Mouse (Mus musculus) layer of hippocampus, adult 8-10 months (tissue): ENCODE measurements around the gene Arhgap24. TPM values are rescaled to one million over a fixed set of nuclear protein-coding genes. Genes with fewer than 3 reads are reported as not detected.
A peak's percentile ranks its signal among the peaks of the same experiment; 100 is the strongest.

ENCODE experiments used
- DNase-seq, 2 experiments: peaks; one replicate each; pipeline ENCODE4 v3.0.0; 2022; ENCODE audit warnings: low spot score in 2 of 2
- total RNA-seq, 4 experiments: library from RNA; stranded (reverse); gene quantifications; 2 replicates each; pipeline ENCODE4 v1.2.4; 2022

The Arhgap24 gene
- total RNA-seq, 4 experiments from 2014 or later = 4.8 to 10.6 (median 7.1) TPM

DNA sequence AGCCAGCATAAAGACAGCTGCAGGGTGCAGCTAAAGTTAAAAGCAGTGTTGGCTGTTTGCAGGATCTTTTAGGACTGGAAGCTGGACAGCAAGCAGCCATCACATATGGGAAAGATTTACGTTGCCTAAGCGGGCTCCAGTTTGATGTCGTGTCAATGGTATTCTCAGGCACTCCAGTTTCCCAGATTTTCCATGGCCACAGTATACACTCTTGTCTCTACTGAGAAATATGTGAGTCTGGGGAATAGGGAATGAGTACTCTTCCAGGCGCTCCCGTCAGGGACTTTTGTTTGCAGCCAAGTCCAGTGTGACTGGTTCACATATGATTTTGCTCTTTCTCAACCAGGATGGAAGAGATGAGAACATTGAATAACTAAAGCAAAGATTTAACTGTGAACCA lies 254.9 kb downstream of the Arhgap24 start:
- DNase-seq = no peak

DNA sequence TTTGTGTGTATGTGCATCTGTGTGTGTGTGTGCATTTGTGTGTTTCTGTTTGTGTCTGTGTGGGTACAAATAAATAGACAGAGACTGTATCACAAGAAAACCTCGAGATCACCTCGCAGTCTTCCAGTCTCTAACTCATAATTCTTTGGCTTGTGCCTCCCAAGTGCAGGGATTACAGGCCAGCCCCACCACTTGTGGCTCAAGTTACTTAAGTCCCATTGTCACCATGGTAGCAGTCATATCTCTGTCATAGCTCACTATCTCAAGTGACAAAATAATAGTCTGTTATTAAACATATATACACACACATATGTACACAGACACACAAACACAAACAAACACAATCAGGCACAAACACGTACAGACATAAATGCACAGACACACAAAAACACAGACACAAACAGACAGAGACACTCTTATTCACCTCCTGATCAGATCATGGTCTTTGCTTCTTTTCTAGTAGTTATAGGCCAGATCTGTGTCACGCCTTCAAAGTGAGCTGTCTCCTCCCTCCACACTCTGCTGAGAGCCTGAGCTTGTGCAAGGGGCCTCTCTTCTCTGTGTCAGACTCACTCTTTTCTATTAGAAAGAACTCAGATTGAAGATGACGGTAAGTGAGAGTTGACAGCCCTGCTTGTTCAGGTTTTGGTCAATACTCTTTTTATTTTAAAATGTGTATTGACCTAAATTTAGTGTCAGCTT lies 261.5 kb downstream of the Arhgap24 start:
- DNase-seq = no peak

DNA sequence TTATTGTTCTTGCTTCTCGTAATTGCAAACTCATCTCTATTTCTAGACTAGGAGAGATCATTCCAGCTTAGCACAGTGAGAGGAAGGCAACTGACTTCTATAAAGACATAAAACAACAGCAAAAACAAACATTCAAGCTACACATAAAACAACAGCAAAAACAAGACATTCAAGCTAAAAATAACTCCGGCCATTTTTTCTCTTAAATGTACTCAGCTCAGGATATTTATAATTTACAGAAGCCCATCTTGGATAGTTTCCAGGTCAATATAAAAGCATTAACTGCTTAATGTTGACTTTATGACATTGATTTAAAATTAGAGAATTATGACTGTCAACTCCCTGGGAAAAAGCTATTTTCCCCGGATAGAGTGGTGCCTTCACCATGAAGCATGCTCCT lies 262.2 kb downstream of the Arhgap24 start:
- DNase-seq = no peak

DNA sequence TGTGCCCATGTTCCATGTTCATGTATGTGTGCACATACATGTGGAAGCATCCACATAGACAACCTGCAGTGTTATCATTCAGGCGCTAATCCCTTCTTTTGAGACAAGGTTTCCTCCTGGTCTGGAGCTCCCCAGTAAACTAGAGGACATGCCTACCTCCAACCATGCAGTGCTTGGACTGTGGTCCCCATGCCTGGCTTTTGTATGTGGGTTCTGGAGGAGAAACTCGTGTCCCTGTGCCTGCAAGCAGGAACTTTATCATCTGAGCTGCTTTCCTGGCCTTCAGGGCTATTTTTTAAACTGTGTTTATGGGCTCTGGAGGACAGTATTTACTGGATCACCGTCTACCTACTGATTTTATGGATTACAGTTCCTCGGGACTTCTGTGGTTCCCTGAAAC lies 262.9 kb downstream of the Arhgap24 start:
- no peak for DNase-seq

DNA sequence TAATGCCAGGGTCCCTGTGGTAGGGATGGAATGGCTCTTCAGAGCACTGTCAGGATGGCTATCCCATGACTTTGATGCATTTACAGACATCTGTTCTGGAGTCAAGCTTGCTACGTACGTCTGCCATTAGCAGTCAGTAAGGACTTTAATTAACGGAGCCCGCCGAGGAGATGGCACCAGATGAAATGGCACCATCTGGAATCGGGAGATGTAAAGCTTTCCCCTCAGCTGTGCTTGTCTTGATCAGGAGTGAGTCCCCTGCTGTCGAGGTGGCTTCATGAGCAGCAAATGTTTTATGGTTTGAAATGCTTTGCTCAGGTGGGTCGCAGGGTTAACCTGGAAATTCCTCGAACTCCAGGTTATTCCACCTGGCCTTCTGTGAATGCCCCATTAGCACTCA lies 267.0 kb downstream of the Arhgap24 start:
- DNase-seq = no peak

DNA sequence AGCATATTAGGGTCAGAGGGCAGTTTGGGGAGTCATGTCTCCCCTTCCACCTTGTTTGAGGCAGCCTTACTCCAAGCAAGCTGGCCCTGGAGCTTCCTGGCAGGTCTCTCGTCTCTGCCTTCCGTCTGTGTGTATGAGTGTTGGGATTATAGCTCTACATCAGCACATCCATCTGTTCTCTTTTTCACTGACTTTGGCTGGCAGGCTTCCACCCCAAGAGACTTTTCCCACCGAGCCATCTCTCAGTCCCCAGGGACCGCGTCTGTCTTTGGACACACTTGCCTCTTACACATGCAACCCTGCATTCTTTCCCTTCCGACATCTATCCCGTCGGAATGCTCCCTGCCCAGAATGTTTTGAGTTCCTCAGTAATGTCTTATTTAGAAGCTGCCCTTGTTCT lies 267.8 kb downstream of the Arhgap24 start:
- peak; percentile 13 to 26 for DNase-seq

DNA sequence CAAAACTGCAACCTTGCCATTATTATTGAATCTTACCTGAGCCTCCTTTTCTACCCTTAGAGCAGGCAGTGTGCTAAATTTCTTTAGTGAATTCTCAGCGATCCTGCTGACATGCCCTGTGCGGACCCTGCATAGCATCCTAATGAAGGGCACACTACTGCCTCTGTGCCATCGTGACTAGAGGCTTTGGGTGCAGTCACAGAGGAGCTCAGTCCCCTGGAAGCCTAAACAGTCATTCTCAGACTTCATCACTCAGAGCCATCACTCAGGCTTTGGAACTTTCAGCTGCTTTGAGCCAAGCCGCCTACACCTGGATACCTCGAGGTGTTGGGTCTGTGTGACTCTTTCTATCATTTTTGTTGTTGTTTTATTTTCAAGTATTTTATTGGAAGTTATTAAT lies 269.5 kb downstream of the Arhgap24 start:
- DNase-seq = no peak

DNA sequence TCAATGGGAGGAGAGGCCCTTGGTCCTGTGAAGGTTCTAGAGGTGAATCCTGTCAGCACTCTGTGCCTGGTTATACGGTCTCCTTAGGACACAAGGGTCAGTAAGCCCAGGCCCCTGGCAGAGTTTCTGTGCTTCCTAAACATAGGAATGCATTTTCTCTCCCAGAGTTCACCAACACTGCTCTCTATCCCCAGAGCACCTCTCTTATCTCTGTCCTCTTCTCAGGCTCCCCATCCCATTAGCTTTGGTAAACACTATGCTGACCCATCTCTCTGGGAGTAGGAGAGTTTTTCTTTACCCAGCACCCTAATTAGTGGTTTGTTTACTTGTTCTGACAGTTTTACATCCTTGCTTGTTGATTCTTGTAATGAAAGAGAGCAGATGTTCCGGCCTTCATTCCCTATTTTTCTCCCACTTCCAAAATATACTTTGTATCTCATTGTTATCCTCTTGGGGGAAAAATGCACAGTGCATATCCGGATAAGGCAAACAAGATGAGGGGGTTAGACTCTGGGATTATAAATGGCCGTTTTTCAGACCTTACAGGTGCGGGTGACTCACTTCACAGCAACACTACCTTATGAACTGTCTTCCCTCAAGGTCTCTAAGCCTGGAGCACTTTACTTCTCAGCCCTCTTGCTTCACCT lies 270.6 kb downstream of the Arhgap24 start:
- no peak for DNase-seq

DNA sequence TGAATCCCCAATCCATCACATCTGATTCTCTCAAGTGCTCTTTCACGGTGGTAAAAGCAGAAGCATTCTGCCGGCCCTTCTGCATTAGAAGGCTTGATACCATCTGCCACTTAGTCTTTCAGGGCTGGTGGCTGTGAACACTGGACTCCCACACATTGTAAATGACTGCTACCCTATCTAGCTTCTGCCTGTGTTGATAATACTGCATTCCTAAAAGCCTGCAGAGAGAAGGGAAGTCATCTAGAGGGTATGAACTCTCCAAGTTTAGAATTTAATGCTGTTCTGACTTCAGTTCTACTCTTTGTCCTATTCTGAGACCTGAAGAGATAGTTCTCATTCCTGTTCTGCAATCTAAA lies 271.1 kb downstream of the Arhgap24 start:
- DNase-seq = peak; percentile 28 to 37

DNA sequence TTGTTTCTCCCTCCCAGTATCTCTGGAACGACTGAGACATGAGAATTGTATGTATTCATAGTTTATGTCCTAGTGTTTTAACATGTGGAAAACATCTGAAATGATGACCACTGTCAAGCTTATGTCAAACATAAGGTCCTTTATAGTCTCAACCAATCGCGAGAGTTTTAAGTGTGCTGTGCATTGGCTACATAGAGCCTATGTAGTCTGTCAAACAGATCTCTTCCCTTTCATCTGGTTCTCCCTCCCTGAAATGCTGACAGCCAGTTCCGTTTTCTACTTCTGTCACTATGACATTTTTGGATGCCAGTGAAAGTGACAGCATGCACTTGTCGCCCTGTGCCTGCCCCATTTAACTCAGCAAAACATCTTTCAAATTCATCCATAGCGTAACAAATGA lies 275.8 kb downstream of the Arhgap24 start:
- no peak for DNase-seq

DNA sequence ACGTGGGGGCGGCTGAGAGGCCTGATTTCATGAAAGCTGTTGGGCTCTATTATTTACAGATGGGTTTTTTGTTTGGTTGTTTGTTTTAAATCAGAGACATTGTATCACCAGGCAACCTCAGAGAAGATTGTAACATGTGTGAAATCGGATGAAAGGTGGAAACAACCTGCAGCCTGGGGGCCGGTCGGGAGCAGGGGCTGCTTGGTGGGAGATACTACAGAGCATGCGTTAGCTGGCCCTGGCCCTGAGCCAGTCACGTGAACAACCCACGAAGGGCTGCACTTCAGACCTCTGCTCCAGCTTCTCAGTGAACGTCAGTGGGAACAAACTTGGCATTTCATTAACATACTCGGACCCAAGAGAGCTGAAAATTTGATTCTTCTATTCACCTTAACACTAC lies 284.5 kb downstream of the Arhgap24 start:
- no peak for DNase-seq

DNA sequence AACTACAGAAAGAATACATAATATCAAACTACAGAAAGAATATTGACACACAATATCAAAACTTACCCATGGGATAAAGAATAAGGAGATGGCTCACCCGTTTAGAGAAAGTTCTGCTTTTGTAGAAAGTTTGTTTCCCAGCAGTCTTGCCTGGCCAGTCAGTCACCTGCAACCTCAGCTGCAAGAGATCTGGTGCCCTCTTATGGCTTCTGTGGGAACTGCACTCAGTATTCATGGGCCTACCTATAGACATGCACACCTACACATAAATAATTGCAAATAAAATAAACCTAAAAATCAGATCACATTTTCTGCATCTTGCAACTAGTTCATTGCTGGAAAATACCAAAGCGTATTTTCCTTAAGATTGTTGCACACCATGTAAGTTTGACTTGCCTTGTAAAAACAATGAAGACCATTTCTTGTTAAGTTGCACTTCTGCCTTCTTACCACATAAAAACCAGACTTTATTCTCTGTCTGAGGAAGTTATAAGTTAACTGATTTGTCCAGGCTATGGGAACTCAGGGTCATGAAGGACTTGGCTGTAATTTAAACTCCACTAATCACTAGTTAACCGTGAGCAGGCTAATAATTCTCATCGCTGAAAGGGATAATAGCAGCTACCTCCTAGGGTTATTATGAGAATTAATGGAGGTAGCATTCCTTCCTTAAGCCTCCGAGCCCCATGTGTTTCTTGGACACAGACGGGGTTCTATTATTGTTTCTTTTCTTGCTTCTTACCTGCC lies 285.3 kb downstream of the Arhgap24 start:
- no peak for DNase-seq

DNA sequence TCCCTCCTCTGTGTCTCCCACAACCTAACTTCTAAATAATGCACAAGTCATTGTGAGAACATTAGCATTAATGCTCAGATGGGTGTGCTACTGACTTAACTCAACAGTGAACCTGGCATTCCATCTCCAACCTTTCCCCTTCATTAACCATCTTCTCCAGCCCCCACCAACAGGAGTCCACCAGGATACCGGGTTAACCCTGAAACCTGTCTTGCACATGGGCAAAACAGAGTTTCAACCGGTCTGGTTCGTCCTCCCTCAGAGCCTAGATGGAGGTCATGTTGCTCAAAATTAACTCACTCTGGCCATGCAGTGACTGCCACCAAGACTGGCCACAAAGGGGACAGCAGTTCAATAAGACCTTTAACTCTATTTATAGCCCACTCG lies 285.9 kb downstream of the Arhgap24 start:
- DNase-seq = no peak

DNA sequence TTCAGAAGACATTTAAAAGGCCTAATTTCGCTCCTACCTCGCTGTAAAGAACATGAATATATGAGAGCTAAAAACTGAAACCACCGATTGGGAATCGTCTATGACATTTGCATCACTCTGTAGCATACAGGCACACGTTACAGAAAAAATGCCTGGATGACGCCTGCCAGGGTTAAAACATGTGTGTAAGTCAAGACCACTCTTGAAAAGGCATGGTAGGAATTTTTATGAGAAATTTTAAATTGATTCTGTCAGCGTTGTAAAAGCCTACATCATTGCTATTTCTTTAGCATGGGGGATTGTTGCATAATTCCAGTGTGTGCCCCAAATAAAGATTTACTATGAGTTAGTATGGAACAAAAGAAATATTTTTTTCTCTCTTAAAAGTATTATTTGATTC lies 286.6 kb downstream of the Arhgap24 start:
- no peak for DNase-seq

DNA sequence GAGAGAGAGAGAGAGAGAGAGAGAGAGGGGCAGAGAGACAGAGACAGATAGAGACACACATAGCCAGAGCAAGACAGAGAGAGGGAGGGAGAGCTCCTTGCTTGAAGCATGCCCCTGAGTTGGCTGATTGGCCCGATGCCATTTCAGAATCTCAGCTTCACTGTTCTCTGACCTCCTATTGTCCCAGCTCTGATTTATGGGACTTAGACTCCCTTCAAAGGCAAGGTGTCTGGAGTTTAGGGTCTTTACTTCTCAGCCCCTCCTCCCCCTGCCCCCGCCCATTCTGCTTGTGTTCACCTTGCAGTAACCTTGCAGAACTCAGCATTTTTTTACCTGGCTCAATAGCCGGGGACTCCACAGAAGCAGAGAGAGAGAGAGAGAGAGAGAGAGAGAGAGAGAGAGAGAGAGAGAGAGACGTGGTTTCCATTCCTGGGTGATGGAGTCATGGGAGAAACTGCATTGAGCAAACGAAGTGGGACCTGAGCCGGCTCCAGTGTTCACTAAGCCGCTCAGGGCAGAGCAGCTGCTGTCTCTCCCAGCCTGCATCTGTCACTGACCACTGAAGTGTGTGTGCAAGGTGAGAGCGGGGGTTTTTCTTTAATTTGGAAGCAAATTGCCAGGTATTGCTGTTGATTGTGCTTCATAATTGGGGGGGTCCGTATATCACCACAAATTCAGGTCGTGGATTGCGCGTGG lies 287.3 kb downstream of the Arhgap24 start:
- no peak for DNase-seq

DNA sequence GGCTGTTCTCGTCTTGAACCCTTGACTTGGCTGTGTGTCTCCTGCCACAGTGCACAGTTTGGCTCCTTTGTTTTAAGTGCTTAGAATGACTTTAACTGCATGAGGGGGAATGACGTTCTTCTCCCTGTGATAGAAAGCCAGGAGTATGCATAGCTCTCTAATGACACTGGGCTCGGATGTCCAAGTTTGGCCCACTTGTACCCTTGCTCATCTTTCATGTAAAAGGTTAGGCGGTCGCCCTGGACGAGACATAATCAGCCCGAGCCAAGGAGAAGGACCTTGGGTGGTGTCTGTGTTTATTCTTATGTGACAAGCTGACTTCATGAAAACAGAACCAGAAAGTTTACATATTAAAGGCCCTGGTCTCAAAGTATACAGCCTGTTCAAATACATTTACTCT lies 289.4 kb downstream of the Arhgap24 start:
- DNase-seq = no peak

DNA sequence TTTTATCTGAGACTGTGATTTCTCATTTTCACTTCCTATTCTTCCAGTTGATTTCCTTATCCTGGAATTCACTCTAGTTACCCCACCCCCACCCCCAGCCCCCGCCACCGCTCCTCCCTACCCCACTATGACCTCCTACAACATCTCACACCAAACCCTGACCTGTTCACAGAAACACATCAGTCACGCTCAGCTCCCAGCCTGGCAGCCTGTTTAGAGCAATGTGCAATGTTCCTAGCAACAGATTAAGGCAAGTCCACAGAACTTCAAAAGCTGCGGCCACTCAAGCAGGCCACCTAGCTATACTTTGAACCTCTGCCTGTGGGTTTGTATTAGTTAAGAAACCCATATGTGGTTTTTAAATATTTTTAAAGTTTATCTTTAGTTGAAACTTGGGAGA lies 293.3 kb downstream of the Arhgap24 start:
- DNase-seq = no peak

DNA sequence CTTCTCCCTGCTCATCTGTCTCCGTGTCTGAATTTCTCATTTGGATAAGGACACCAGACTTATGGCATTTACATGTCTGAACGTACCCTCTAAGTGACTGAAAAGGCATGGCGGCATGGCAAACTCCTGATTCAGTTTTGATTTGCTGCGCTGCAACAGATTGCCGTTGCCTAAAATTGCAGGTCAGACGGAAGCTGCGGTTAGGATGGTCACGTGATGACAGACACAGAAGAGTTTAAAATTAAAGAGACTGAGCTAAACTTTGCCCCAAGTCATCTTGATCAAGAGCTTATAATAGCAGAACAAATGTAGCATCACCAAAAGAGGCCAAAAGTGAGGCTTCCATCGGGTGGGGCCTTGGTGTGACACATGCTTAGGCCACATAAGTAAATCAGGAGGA lies 296.1 kb downstream of the Arhgap24 start:
- no peak for DNase-seq

DNA sequence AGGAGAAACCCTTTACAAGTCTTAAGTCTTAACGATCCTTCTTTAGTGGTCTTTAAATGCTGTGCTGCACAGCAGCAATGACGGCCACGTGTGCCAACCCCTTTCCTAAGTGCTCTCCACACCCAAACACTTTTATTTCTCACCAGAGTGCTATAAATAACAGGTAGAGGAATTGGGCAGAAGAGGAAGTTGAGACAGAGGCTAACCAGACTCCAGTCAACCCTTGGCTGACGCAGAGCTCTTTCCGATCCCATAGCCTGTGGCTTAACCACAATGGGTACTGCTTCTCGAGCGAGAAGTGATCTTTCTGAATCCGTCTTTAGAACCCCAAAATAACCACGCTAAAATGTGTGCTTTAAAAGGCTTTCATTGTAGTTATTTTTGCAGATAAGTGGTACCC lies 296.7 kb downstream of the Arhgap24 start:
- DNase-seq = no peak

DNA sequence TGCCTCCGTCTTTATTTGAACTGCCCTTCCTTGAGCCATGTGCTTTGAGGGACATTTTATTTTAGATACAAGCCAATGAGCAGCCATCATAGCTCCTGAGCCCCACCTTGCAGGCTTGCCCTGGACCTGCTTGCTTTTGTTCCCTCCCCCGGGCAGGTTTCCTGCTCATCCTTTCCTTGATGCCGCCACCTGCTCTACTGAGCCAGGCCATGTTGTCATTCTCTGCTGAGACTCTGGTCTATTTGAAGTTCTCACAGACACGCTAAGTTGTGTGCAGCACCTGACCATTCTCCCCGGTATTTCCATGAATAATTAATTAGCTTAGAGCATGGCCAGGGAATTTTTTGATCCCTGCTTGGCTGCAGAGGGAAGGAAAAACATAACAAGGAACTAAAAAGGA lies 297.1 kb downstream of the Arhgap24 start:
- DNase-seq = no peak

DNA sequence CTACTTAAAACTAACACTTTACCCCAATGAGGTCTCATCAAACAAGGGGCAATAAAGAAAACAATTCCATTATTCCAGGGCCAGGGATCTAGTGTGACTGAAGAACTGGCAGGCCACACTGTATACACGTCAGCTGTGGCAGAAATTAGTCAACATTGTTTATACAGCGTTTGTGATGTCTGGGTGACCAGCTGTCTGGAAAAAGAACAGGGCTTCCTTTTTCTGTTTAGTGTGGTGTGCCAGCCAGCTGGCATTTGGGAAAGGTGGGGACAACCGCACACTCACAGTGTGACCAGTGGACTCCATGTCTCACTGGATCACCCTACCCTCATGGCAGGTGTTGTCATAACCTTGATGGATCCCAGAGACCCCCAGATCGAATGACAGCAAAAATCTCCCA lies 302.4 kb downstream of the Arhgap24 start:
- DNase-seq = peak; percentile 26 to 29

DNA sequence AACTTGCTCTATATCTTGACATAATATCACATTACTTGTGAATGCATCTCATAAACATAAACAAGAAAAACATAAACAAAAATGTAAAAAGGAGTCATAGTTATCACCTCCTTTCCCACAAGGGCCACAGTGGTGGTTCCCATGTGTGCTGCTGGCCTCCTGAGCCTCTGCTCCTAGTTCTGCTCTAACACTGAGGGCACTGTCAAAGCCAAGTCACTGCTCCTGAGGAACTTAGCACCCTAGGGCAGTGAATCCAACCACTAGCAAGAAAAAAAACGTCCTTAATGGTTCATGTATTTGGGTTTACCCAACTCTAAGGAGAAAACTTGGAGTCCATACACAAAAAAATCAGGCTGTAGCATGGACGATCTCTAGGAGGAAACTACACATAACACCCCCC lies 304.9 kb downstream of the Arhgap24 start:
- DNase-seq = no peak
